Mouse (Mus musculus): ENCODE data around the gene Rgs6.

GRCm38 (mm10) chr12:83168310-83168709 lies 580.2 kb downstream of the Rgs6 start:
- TF ChIP-seq POLR2A (IDR thresholded peaks at IDR 0.05; ENCODE audit: borderline replicate concordance, extremely low read depth, insufficient read depth, insufficient read length, poor library complexity, severe bottlenecking) (no peak), CTCF (IDR thresholded peaks at IDR 0.05; ENCODE audit: borderline replicate concordance, extremely low read depth, insufficient read depth, insufficient read length) (no peak)

Data from brain, embryonic 14.5 days (tissue).